Mouse (Mus musculus): ENCODE data around the gene Fancd2.

- no peak for TF ChIP-seq EP300 (IDR thresholded peaks at IDR 0.05; ENCODE audit: low read depth in 1 of 2, low read length in 2 of 2)
- no peak for TF ChIP-seq GATA1 (IDR thresholded peaks at IDR 0.05; ENCODE audit: low read depth, low read length)
- TF ChIP-seq POLR2A (IDR thresholded peaks at IDR 0.05; ENCODE audit: control insufficient read depth in 1 of 2, insufficient read depth in 1 of 2, low read depth in 1 of 2, low read length in 2 of 2, poor library complexity in 1 of 2): peak; percentile 71 to 75; a peak in 2 of 4 replicates
- TF ChIP-seq ELF1 (IDR thresholded peaks at IDR 0.05; ENCODE audit: low read depth, low read length): peak; percentile 62
- no peak for TF ChIP-seq ETS1 (IDR thresholded peaks at IDR 0.05; ENCODE audit: low read depth, low read length)
- TF ChIP-seq CTCF (IDR thresholded peaks at IDR 0.05 in 2 of 3, conservative IDR thresholded peaks at IDR 0.05 in 1 of 3; ENCODE audit: control insufficient read depth in 1 of 3, insufficient read depth in 1 of 3, low read depth in 2 of 3, low read length in 3 of 3, poor library complexity in 1 of 3, severe bottlenecking in 1 of 3): no peak
- TF ChIP-seq USF1 (IDR thresholded peaks at IDR 0.05; ENCODE audit: low read depth, low read length): no peak
- TF ChIP-seq ZNF384 (IDR thresholded peaks at IDR 0.05; ENCODE audit: low read depth, low read length): no peak
- TF ChIP-seq E2F4 (IDR thresholded peaks at IDR 0.05; ENCODE audit: borderline replicate concordance, low read depth, low read length): no peak
- 0 out of 2 replicates have a peak, but pooled peaks have one; percentile 26 for TF ChIP-seq POLR2AphosphoS2 (IDR thresholded peaks at IDR 0.05; ENCODE audit: low read length)
Measured at GRCm38 (mm10) chr6:113623941-113624751, 92.7 kb downstream of the Fancd2 start, which contains the start of gene Vhl.
